Mouse (Mus musculus): ENCODE measurements around the gene Mon2. TPM values are rescaled to one million over a fixed set of nuclear protein-coding genes. Genes with fewer than 3 reads are reported as not detected.

Gene Mon2
- total RNA-seq, 1 experiment = 38.4 TPM

GRCm38 (mm10) chr10:123001985-123002384 is 74.3 kb downstream of the Mon2 start:
- Histone ChIP-seq H3K9ac (ENCODE audit: insufficient read depth, low read depth, low read length, poor library complexity, severe bottlenecking) (no peak overlapping the region), H3K36me3 (ENCODE audit: control insufficient read depth, insufficient read depth, low read length, poor library complexity, severe bottlenecking) (peaks cover 15% of the 10 kb centered on the region), H3K4me3 (ENCODE audit: insufficient read depth in 1 of 2, low read depth in 1 of 2, low read length in 2 of 2, poor library complexity in 1 of 2, severe bottlenecking in 1 of 2) (no peak overlapping the region), H3K27ac (ENCODE audit: insufficient read depth, low read depth, low read length, poor library complexity, severe bottlenecking) (no peak overlapping the region), H3K9me3 (ENCODE audit: control insufficient read depth, insufficient read depth, low read depth, low read length) (no peaks in the 10 kb centered on the region), H3K4me1 (ENCODE audit: control insufficient read depth in 2 of 2, insufficient read depth in 2 of 2, low read length in 2 of 2, poor library complexity in 1 of 2) (no peaks in the 10 kb centered on the region)
- TF ChIP-seq ZNF384 (IDR thresholded peaks at IDR 0.05; ENCODE audit: low read depth, low read length) (peak; percentile 72), CHD2 (IDR thresholded peaks at IDR 0.05; ENCODE audit: low read depth, low read length) (no peak), ZC3H11A (IDR thresholded peaks at IDR 0.05; ENCODE audit: borderline replicate concordance, low read depth, low read length) (no peak), MAFK (IDR thresholded peaks at IDR 0.05; ENCODE audit: insufficient read depth, low read depth, low read length) (no peak), HCFC1 (IDR thresholded peaks at IDR 0.05; ENCODE audit: borderline replicate concordance, insufficient read depth, low read length) (no peak)
- no peak for DNase-seq (ENCODE audit: low read depth, low spot score)
- in situ Hi-C loops (cut with MboI; ENCODE audit: low sequenced_read_pairs in 2 of 2, unreplicated experiment in 2 of 2) = loop anchor here in 1 of 2 experiments (25.0 kb wide), 1 partner anchor 190 kb away; no protein-coding TSS in a partner anchor

- in situ Hi-C loops (cut with MboI; ENCODE audit: low sequenced_read_pairs in 2 of 2, unreplicated experiment in 2 of 2) = loop anchor here in 1 of 2 experiments (25.0 kb wide), 1 partner anchor 189 kb away; no protein-coding TSS in a partner anchor
- H3K9me3 ChIP-seq (ENCODE audit: control insufficient read depth, insufficient read depth, low read depth, low read length) = no peaks in the 10 kb centered on the region
- DNase-seq (ENCODE audit: low read depth, low spot score) = no peak
Observed at GRCm38 (mm10) chr10:123001363-123001762, 74.9 kb downstream of the Mon2 start.

GRCm38 (mm10) chr10:122999356-122999755 is 76.9 kb downstream of the Mon2 start:
- DNase-seq (ENCODE audit: low read depth, low spot score) = no peak
- in situ Hi-C loops (cut with MboI; ENCODE audit: low sequenced_read_pairs in 2 of 2, unreplicated experiment in 2 of 2) = no loop called here
- no peaks in the 10 kb centered on the region for H3K9me3 ChIP-seq (ENCODE audit: control insufficient read depth, insufficient read depth, low read depth, low read length)
- TF ChIP-seq MAFK (IDR thresholded peaks at IDR 0.05; ENCODE audit: insufficient read depth, low read depth, low read length) (no peak), CHD2 (IDR thresholded peaks at IDR 0.05; ENCODE audit: low read depth, low read length) (no peak), HCFC1 (IDR thresholded peaks at IDR 0.05; ENCODE audit: borderline replicate concordance, insufficient read depth, low read length) (no peak), ZNF384 (IDR thresholded peaks at IDR 0.05; ENCODE audit: low read depth, low read length) (no peak), ZC3H11A (IDR thresholded peaks at IDR 0.05; ENCODE audit: borderline replicate concordance, low read depth, low read length) (no peak)
- no peaks in the 10 kb centered on the region for H3K4me1 ChIP-seq (ENCODE audit: control insufficient read depth in 2 of 2, insufficient read depth in 2 of 2, low read length in 2 of 2, poor library complexity in 1 of 2)
- no peak overlapping the region for H3K9ac ChIP-seq (ENCODE audit: insufficient read depth, low read depth, low read length, poor library complexity, severe bottlenecking)
- H3K4me3 ChIP-seq (ENCODE audit: insufficient read depth in 1 of 2, low read depth in 1 of 2, low read length in 2 of 2, poor library complexity in 1 of 2, severe bottlenecking in 1 of 2) = no peak overlapping the region
- H3K27ac ChIP-seq (ENCODE audit: insufficient read depth, low read depth, low read length, poor library complexity, severe bottlenecking) = no peak overlapping the region
- peaks cover 14% of the 10 kb centered on the region for H3K36me3 ChIP-seq (ENCODE audit: control insufficient read depth, insufficient read depth, low read length, poor library complexity, severe bottlenecking)

More at GRCm38 (mm10) chr10:123001363-123001762, 74.9 kb downstream of the Mon2 start:
- Histone ChIP-seq H3K36me3 (ENCODE audit: control insufficient read depth, insufficient read depth, low read length, poor library complexity, severe bottlenecking) (peaks cover 15% of the 10 kb centered on the region), H3K4me3 (ENCODE audit: insufficient read depth in 1 of 2, low read depth in 1 of 2, low read length in 2 of 2, poor library complexity in 1 of 2, severe bottlenecking in 1 of 2) (no peak overlapping the region), H3K9ac (ENCODE audit: insufficient read depth, low read depth, low read length, poor library complexity, severe bottlenecking) (no peak overlapping the region), H3K27ac (ENCODE audit: insufficient read depth, low read depth, low read length, poor library complexity, severe bottlenecking) (no peak overlapping the region), H3K4me1 (ENCODE audit: control insufficient read depth in 2 of 2, insufficient read depth in 2 of 2, low read length in 2 of 2, poor library complexity in 1 of 2) (no peaks in the 10 kb centered on the region)
- TF ChIP-seq HCFC1 (IDR thresholded peaks at IDR 0.05; ENCODE audit: borderline replicate concordance, insufficient read depth, low read length) (no peak), ZNF384 (IDR thresholded peaks at IDR 0.05; ENCODE audit: low read depth, low read length) (no peak), CHD2 (IDR thresholded peaks at IDR 0.05; ENCODE audit: low read depth, low read length) (no peak), MAFK (IDR thresholded peaks at IDR 0.05; ENCODE audit: insufficient read depth, low read depth, low read length) (no peak), ZC3H11A (IDR thresholded peaks at IDR 0.05; ENCODE audit: borderline replicate concordance, low read depth, low read length) (no peak)

- Histone ChIP-seq H3K4me1 (ENCODE audit: control insufficient read depth in 2 of 2, insufficient read depth in 2 of 2, low read length in 2 of 2, poor library complexity in 1 of 2) (no peaks in the 10 kb centered on the region), H3K4me3 (ENCODE audit: insufficient read depth in 1 of 2, low read depth in 1 of 2, low read length in 2 of 2, poor library complexity in 1 of 2, severe bottlenecking in 1 of 2) (no peak overlapping the region), H3K36me3 (ENCODE audit: control insufficient read depth, insufficient read depth, low read length, poor library complexity, severe bottlenecking) (peaks cover 16% of the 10 kb centered on the region), H3K27ac (ENCODE audit: insufficient read depth, low read depth, low read length, poor library complexity, severe bottlenecking) (no peak overlapping the region), H3K9ac (ENCODE audit: insufficient read depth, low read depth, low read length, poor library complexity, severe bottlenecking) (no peak overlapping the region), H3K9me3 (ENCODE audit: control insufficient read depth, insufficient read depth, low read depth, low read length) (no peaks in the 10 kb centered on the region)
- no peak for DNase-seq (ENCODE audit: low read depth, low spot score)
- no peak for TF ChIP-seq CHD2 (IDR thresholded peaks at IDR 0.05; ENCODE audit: low read depth, low read length)
- TF ChIP-seq MAFK (IDR thresholded peaks at IDR 0.05; ENCODE audit: insufficient read depth, low read depth, low read length) = no peak
- no peak for TF ChIP-seq HCFC1 (IDR thresholded peaks at IDR 0.05; ENCODE audit: borderline replicate concordance, insufficient read depth, low read length)
- no peak for TF ChIP-seq ZC3H11A (IDR thresholded peaks at IDR 0.05; ENCODE audit: borderline replicate concordance, low read depth, low read length)
- no peak for TF ChIP-seq ZNF384 (IDR thresholded peaks at IDR 0.05; ENCODE audit: low read depth, low read length)
- in situ Hi-C loops (cut with MboI; ENCODE audit: low sequenced_read_pairs in 2 of 2, unreplicated experiment in 2 of 2) = no loop called here
Observed at GRCm38 (mm10) chr10:122997852-122998251, 78.5 kb downstream of the Mon2 start.

Measured in ES-E14 (cell line).